Mouse (Mus musculus) stomach, embryonic 14.5 days (tissue): ENCODE data around the gene Tm7sf3. TPM values are rescaled to one million over a fixed set of nuclear protein-coding genes. Genes with fewer than 3 reads are reported as not detected.

Experiments
- ATAC-seq: fragments of 200-750 bp; cut with Nextera tagmentation; 2 replicates; pipeline ENCODE4 v1.8.0; 2017; ENCODE audit warnings: low read depth, moderate TSS enrichment; ENCODE audit not compliant: insufficient number of reproducible peaks, insufficient read depth, low FRiP score
- H3K27ac ChIP-seq: fragments of 300-500 bp; sonication (generic); 2 replicates; pipeline ENCODE4 v1.5.1; 2014; ENCODE audit warnings: mild to moderate bottlenecking, low read length, moderate library complexity, mixed read lengths
- H3K27me3 ChIP-seq: fragments of 300-500 bp; sonication (generic); 2 replicates; pipeline ENCODE4 v1.6.1; 2014; ENCODE audit warnings: low read length, control low read depth, mixed read lengths; ENCODE audit not compliant: control insufficient read depth, insufficient read depth
- H3K36me3 ChIP-seq: fragments of 300-500 bp; sonication (generic); 2 replicates; pipeline ENCODE4 v1.6.1; 2014; ENCODE audit warnings: mild to moderate bottlenecking, control low read depth, low read length, moderate library complexity, mixed read lengths; ENCODE audit not compliant: control insufficient read depth, insufficient read depth
- H3K4me1 ChIP-seq: fragments of 300-500 bp; sonication (generic); 2 replicates; pipeline ENCODE4 v1.6.1; 2014; ENCODE audit warnings: low read length, control low read depth, mixed read lengths; ENCODE audit not compliant: control insufficient read depth, insufficient read depth
- H3K4me2 ChIP-seq: fragments of 300-500 bp; sonication (generic); replicated peaks from 2 replicates; pipeline ENCODE4 v1.6.1; 2014; ENCODE audit warnings: low read depth, low read length, control low read depth
- H3K4me3 ChIP-seq: fragments of 300-500 bp; sonication (generic); 2 replicates; pipeline ENCODE4 v1.5.1; 2014; ENCODE audit warnings: low read depth, low read length, control low read depth
- H3K9ac ChIP-seq: fragments of 300-500 bp; sonication (generic); replicated peaks from 2 replicates; pipeline ENCODE4 v1.6.1; 2014; ENCODE audit warnings: low read depth, mild to moderate bottlenecking, control low read depth, low read length, moderate library complexity, mixed read lengths
- H3K9me3 ChIP-seq: fragments of 300-500 bp; sonication (generic); 2 replicates; pipeline ENCODE4 v1.6.1; 2016; ENCODE audit warnings: low read depth, low read length, control low read depth; ENCODE audit not compliant: control insufficient read depth
- WGBS: fragments of 180-500 bp; shearing (Covaris S2); extraction: QIAGEN DNeasy Blood & Tissue Kit; methylation state at CpG from one replicate; pipeline ENCODE4 v1.1.7; 2014; 5-methylcytosine and 5-hydroxymethylcytosine counted together
- polyA plus RNA-seq: library from polyadenylated mRNA; unstranded; fragments of >200 nt; fragmentation: Nextera tagmentation; extraction: Ambion mirVana; gene quantifications from 2 replicates; pipeline ENCODE4 v1.2.1, GENCODE M21; 2014

Tm7sf3 gene
- polyA plus RNA-seq, 1 experiment from 2014 or later = 31.7 TPM

DNA sequence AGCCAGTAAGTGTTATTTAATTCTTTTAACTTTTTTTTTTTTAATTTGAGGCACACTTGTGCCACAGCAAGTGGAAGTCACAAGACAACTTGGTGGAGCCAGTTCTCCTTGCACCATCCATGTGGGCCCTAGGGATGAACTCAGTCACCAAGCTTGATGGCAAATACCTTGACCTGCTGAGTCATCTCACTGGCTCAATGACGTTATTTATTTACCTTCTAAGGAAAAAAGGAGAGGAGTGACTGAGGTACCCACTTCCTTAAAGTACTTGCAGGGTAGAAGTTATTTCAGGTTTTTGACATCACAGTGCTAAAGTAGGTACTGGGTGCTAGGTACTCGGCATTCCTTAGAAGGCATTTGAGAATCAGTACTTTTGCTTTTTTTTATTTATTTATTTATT lies 22.8 kb upstream of the Tm7sf3 start:
- Histone ChIP-seq H3K4me1 (no peaks in the 10 kb centered on the region), H3K4me3 (no peak overlapping the region), H3K9ac (no peak overlapping the region), H3K4me2 (no peak overlapping the region), H3K36me3 (no peaks in the 10 kb centered on the region), H3K9me3 (no peaks in the 10 kb centered on the region; the same call in 1 of the 2 replicates), H3K27ac (no peak overlapping the region), H3K27me3 (no peaks in the 10 kb centered on the region)
- ATAC-seq = no peak
- 77% methylated on average over 2 of the region's 2 CpGs for WGBS

GRCm38 (mm10) chr6:146664917-146665316 lies 22.3 kb upstream of the Tm7sf3 start:
- Histone ChIP-seq H3K27me3 (no peaks in the 10 kb centered on the region), H3K27ac (no peak overlapping the region), H3K9me3 (no peaks in the 10 kb centered on the region), H3K36me3 (no peaks in the 10 kb centered on the region), H3K9ac (no peak overlapping the region), H3K4me2 (no peak overlapping the region), H3K4me3 (no peak overlapping the region), H3K4me1 (no peaks in the 10 kb centered on the region)
- no peak for ATAC-seq
- WGBS = 81% methylated on average over 5 of the region's 5 CpGs

DNA sequence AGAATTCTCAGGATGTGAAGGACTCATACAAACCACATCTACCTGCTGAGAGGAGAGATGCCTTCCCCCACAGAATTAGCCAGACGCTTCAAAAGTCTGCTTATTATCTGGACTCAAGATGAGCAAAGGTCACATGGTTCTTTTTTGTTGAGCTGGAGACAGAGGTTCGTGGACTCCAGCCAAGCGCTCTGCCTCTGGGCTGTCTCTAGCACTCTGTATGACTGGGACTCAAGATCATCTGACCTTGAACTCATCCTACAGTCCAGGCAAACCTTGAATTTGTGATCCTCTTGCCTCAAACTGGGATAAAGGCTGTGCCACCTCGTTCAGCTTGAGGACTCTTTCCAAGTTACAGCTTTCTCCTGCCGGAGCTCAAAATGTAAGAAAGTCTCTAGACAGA lies 21.5 kb upstream of the Tm7sf3 start:
- no peaks in the 10 kb centered on the region for H3K4me1 ChIP-seq
- no peak overlapping the region for H3K9ac ChIP-seq
- H3K27me3 ChIP-seq = no peaks in the 10 kb centered on the region
- 53% methylated on average over 5 of the region's 5 CpGs for WGBS
- H3K36me3 ChIP-seq = no peaks in the 10 kb centered on the region
- no peak overlapping the region for H3K4me3 ChIP-seq
- no peaks in the 10 kb centered on the region for H3K9me3 ChIP-seq
- no peak overlapping the region for H3K27ac ChIP-seq
- ATAC-seq = no peak
- H3K4me2 ChIP-seq = no peak overlapping the region

- H3K9me3 ChIP-seq = no peaks in the 10 kb centered on the region
- no peaks in the 10 kb centered on the region for H3K36me3 ChIP-seq
- no peaks in the 10 kb centered on the region for H3K4me1 ChIP-seq
- H3K4me2 ChIP-seq = no peak overlapping the region
- no peak overlapping the region for H3K9ac ChIP-seq
- H3K27ac ChIP-seq = no peak overlapping the region
- 27% methylated on average over 5 of the region's 5 CpGs for WGBS
- H3K27me3 ChIP-seq = no peaks in the 10 kb centered on the region
- no peak overlapping the region for H3K4me3 ChIP-seq
- ATAC-seq = no peak
Observed at GRCm38 (mm10) chr6:146662679-146663078, 20.1 kb upstream of the Tm7sf3 start.

- Histone ChIP-seq H3K36me3 (no peaks in the 10 kb centered on the region), H3K27me3 (no peaks in the 10 kb centered on the region), H3K9ac (no peak overlapping the region), H3K4me3 (no peak overlapping the region), H3K9me3 (no peaks in the 10 kb centered on the region), H3K4me2 (no peak overlapping the region), H3K27ac (no peak overlapping the region), H3K4me1 (no peaks in the 10 kb centered on the region)
- ATAC-seq = no peak
- 66% methylated on average over 5 of the region's 5 CpGs for WGBS
Observed at GRCm38 (mm10) chr6:146661655-146662054, 19.0 kb upstream of the Tm7sf3 start.

- Histone ChIP-seq H3K9ac (no peak overlapping the region), H3K27me3 (no peaks in the 10 kb centered on the region), H3K27ac (no peak overlapping the region), H3K36me3 (no peaks in the 10 kb centered on the region), H3K9me3 (no peaks in the 10 kb centered on the region), H3K4me3 (no peak overlapping the region), H3K4me1 (no peaks in the 10 kb centered on the region), H3K4me2 (no peak overlapping the region)
- ATAC-seq = no peak
- 53% methylated on average over 2 of the region's 2 CpGs for WGBS
Observed at GRCm38 (mm10) chr6:146660591-146660990, 18.0 kb upstream of the Tm7sf3 start.

GRCm38 (mm10) chr6:146653197-146653596 lies 10.6 kb upstream of the Tm7sf3 start:
- H3K27me3 ChIP-seq = no peaks in the 10 kb centered on the region
- no peak overlapping the region for H3K4me2 ChIP-seq
- H3K27ac ChIP-seq = no peak overlapping the region
- H3K9me3 ChIP-seq = no peaks in the 10 kb centered on the region
- no peak overlapping the region for H3K4me3 ChIP-seq
- H3K36me3 ChIP-seq = peaks cover 12% of the 10 kb centered on the region
- no peaks in the 10 kb centered on the region for H3K4me1 ChIP-seq
- ATAC-seq = no peak
- 67% methylated on average over 3 of the region's 3 CpGs for WGBS
- H3K9ac ChIP-seq = no peak overlapping the region

GRCm38 (mm10) chr6:146651431-146651830 lies 8.8 kb upstream of the Tm7sf3 start:
- no peak overlapping the region for H3K27ac ChIP-seq
- no peak overlapping the region for H3K4me3 ChIP-seq
- H3K36me3 ChIP-seq = peaks cover 12% of the 10 kb centered on the region
- H3K4me1 ChIP-seq = no peaks in the 10 kb centered on the region
- H3K9me3 ChIP-seq = no peaks in the 10 kb centered on the region
- no peak overlapping the region for H3K9ac ChIP-seq
- H3K27me3 ChIP-seq = no peaks in the 10 kb centered on the region
- no peak overlapping the region for H3K4me2 ChIP-seq
- no peak for ATAC-seq

- WGBS = 60% methylated on average over 2 of the region's 2 CpGs
- no peak for ATAC-seq
- no peak overlapping the region for H3K9ac ChIP-seq
- peaks cover 12% of the 10 kb centered on the region for H3K36me3 ChIP-seq
- H3K4me1 ChIP-seq = no peaks in the 10 kb centered on the region
- H3K27me3 ChIP-seq = no peaks in the 10 kb centered on the region
- no peak overlapping the region for H3K4me2 ChIP-seq
- H3K4me3 ChIP-seq = no peak overlapping the region
- no peak overlapping the region for H3K27ac ChIP-seq
- no peaks in the 10 kb centered on the region for H3K9me3 ChIP-seq
Observed at GRCm38 (mm10) chr6:146650013-146650412, 7.4 kb upstream of the Tm7sf3 start.
